Mouse (Mus musculus): ENCODE results near the gene Ctnnal1.
A peak's percentile ranks its signal among the peaks of the same experiment; 100 is the strongest.

Gene Ctnnal1

GRCm38 (mm10) chr4:56856371-56856949 lies 8.5 kb downstream of the Ctnnal1 start:
- no peak for DNase-seq

GRCm38 (mm10) chr4:56855935-56856334 lies 9.1 kb downstream of the Ctnnal1 start:
- DNase-seq, result no peak

- no peak for DNase-seq
These were observed 14.3 kb downstream of the Ctnnal1 start for GRCm38 (mm10) chr4:56850724-56851123.

- DNase-seq, result no peak
These were observed 16.9 kb downstream of the Ctnnal1 start for GRCm38 (mm10) chr4:56848044-56848443.

GRCm38 (mm10) chr4:56847400-56847799 lies 17.6 kb downstream of the Ctnnal1 start:
- DNase-seq, result no peak

- no peak for DNase-seq
These were observed 19.0 kb downstream of the Ctnnal1 start for GRCm38 (mm10) chr4:56845896-56846533.

- no peak for DNase-seq
These were observed 20.1 kb downstream of the Ctnnal1 start for GRCm38 (mm10) chr4:56844911-56845310.

- no peak for DNase-seq
These were observed 21.0 kb downstream of the Ctnnal1 start for GRCm38 (mm10) chr4:56843963-56844362.

GRCm38 (mm10) chr4:56842501-56842900 lies 22.5 kb downstream of the Ctnnal1 start:
- DNase-seq, result no peak

GRCm38 (mm10) chr4:56840297-56840696 lies 24.7 kb downstream of the Ctnnal1 start:
- DNase-seq, result no peak

GRCm38 (mm10) chr4:56837661-56838060 lies 27.3 kb downstream of the Ctnnal1 start:
- no peak for DNase-seq

GRCm38 (mm10) chr4:56831998-56832397 lies 33.0 kb downstream of the Ctnnal1 start:
- no peak for DNase-seq

- no peak for DNase-seq
These were observed 33.9 kb downstream of the Ctnnal1 start for GRCm38 (mm10) chr4:56831013-56831609.

- no peak for DNase-seq
These were observed 35.5 kb downstream of the Ctnnal1 start for GRCm38 (mm10) chr4:56829511-56829921.

GRCm38 (mm10) chr4:56828932-56829331 lies 36.1 kb downstream of the Ctnnal1 start:
- no peak for DNase-seq

GRCm38 (mm10) chr4:56824231-56824630 lies 40.8 kb downstream of the Ctnnal1 start:
- no peak for DNase-seq

GRCm38 (mm10) chr4:56820017-56820550 lies 44.9 kb downstream of the Ctnnal1 start:
- DNase-seq, result no peak

- no peak for DNase-seq
These were observed 49.9 kb downstream of the Ctnnal1 start for GRCm38 (mm10) chr4:56815131-56815530.

GRCm38 (mm10) chr4:56812096-56812495 lies 52.9 kb downstream of the Ctnnal1 start:
- DNase-seq, result no peak

- DNase-seq, result no peak
These were observed 53.3 kb downstream of the Ctnnal1 start for GRCm38 (mm10) chr4:56811642-56812041.

- no peak for DNase-seq
These were observed 55.9 kb downstream of the Ctnnal1 start for GRCm38 (mm10) chr4:56809050-56809449.

- no peak for DNase-seq
These were observed 62.3 kb downstream of the Ctnnal1 start for GRCm38 (mm10) chr4:56802669-56803150.

GRCm38 (mm10) chr4:56801907-56802668 lies 62.9 kb downstream of the Ctnnal1 start, which contains the start of the genes Elp1 and Fam206a:
Elp1 (minus strand) TSS chr4:56802331.
Fam206a (plus strand) TSS chr4:56802345.
- DNase-seq, result peak; percentile 95
